ENCODE assay signal across 8 mouse cellular contexts in genomic region chr4:129513086-129513767, GRCm38 (mm10). TPM values are rescaled to one million over a fixed set of nuclear protein-coding genes. Genes with fewer than 3 reads are reported as not detected.
DNase-seq lines count a peak whose midpoint lies in the region; ATAC-seq and TF ChIP-seq lines count a peak whose summit lies in the region.

Marcksl1 (plus strand) TSS chr4:129513581.

- H3K27ac ChIP-seq in embryonic facial prominence, embryonic 10.5 days (replicated peaks) = peak within 1 kb of the TSS; percentile 98
- H3K27ac ChIP-seq in intestine, postnatal 0 days (ENCODE audit: low read depth, low read length) = peak within 1 kb of the TSS; percentile 76

- peak within 1 kb of the TSS; percentile 99 for H3K4me2 ChIP-seq in intestine, postnatal 0 days (replicated peaks; ENCODE audit: low read depth)

- 5% methylated on average over 47 of the region's 47 CpGs for whole genome bisulfite sequencing in embryonic facial prominence, embryonic 10.5 days
- WGBS in intestine, postnatal 0 days = 10% methylated on average over 42 of the region's 47 CpGs

- intact Hi-C loops in left cerebral cortex, postnatal 36 days (cut with DNase I) = no loop called here

- peak within 1 kb of the TSS; percentile 83 for H3K4me3 ChIP-seq in embryonic facial prominence, embryonic 10.5 days
- H3K4me3 ChIP-seq in intestine, postnatal 0 days (ENCODE audit: low read depth, low read length) = peak within 1 kb of the TSS; percentile 84

- no peaks in the 10 kb centered on the region for H3K9me3 ChIP-seq in embryonic facial prominence, embryonic 10.5 days
- no peaks in the 10 kb centered on the region for H3K9me3 ChIP-seq in intestine, postnatal 0 days (ENCODE audit: control insufficient read depth)

- peak; percentile 77 for ATAC-seq in granulocyte monocyte progenitor cell, adult 5-6 weeks (replicated peaks; ENCODE audit: poor library complexity, severe bottlenecking)
- peak; percentile 67 for ATAC-seq in intestine, postnatal 0 days

- peak within 1 kb of the TSS; percentile 84 for H3K9ac ChIP-seq in intestine, postnatal 0 days (ENCODE audit: low read depth, low read length)

- DNase-seq in adipocyte (ENCODE audit: low spot score) = peak; percentile 13
- DNase-seq in embryonic facial prominence, embryonic 10.5 days (ENCODE audit: low spot score) = peak; percentile 95
- peak; percentile 70 to 73 for DNase-seq in left cerebral cortex, postnatal 36 days (ENCODE audit: low spot score in 2 of 2)
- DNase-seq in mesoderm, embryonic 11.5 days (ENCODE audit: low read depth, low spot score) = peak; percentile 91
- peak; percentile 62 to 68 for DNase-seq in right cerebral cortex, postnatal 36 days (ENCODE audit: low spot score in 2 of 2)
- peak; percentile 84 for DNase-seq in yolk sac, embryonic 10.5 days (ENCODE audit: low spot score)

- H3K36me3 ChIP-seq in embryonic facial prominence, embryonic 10.5 days (replicated peaks) = peaks cover 41% of the 10 kb centered on the region
- H3K36me3 ChIP-seq in intestine, postnatal 0 days (ENCODE audit: control insufficient read depth, insufficient read depth) = peaks cover 19% of the 10 kb centered on the region

- no peaks in the 10 kb centered on the region for H3K27me3 ChIP-seq in embryonic facial prominence, embryonic 10.5 days (replicated peaks; ENCODE audit: low read depth, poor library complexity, severe bottlenecking)
- no peaks in the 10 kb centered on the region for H3K27me3 ChIP-seq in intestine, postnatal 0 days (replicated peaks; ENCODE audit: control insufficient read depth, insufficient read depth, low read length)

- peaks cover 68% of the 10 kb centered on the region for H3K4me1 ChIP-seq in embryonic facial prominence, embryonic 10.5 days
- 0 out of 2 replicates have a peak, but pooled peaks cover 4% of the 10 kb centered on the region for H3K4me1 ChIP-seq in intestine, postnatal 0 days (replicated peaks; ENCODE audit: control insufficient read depth, insufficient read depth, low read length)

- TF ChIP-seq CTCF in intestine, postnatal 0 days (IDR thresholded peaks at IDR 0.05; ENCODE audit: low read depth) = peak; percentile 25; the same call in 1 of the 2 replicates

RNA-seq across cellular contexts. Expression of gene Marcksl1, which starts in this region (rescaled TPM):
- 1,428 and 1,442 TPM in 2 replicates for polyA plus RNA-seq in embryonic facial prominence, embryonic 10.5 days (2016; fragmentation: Nextera tagmentation; extraction: Ambion mirVana)
- total RNA-seq in granulocyte monocyte progenitor cell, adult 5-6 weeks (2014; fragmentation: Nextera tagmentation) = 27.6 and 45.5 TPM in 2 replicates
- total RNA-seq in granulocyte monocyte progenitor cell, adult 5-6 weeks (2017) = 28.4 and 29.9 TPM in 2 replicates
- 126 and 142 TPM in 2 replicates for polyA plus RNA-seq in intestine, postnatal 0 days (2015; fragmentation: Nextera tagmentation; extraction: Ambion mirVana)
- total RNA-seq in left cerebral cortex, postnatal 36 days (2021) = 100 to 1,000 TPM; 150 to 174 TPM

Comparison
In these comparisons a context has a peak if more than half of its experiments do, and no peak if none do; other contexts are left out.
1. Peak in every context shown above with its lines: DNase-seq, ATAC-seq, H3K4me3 ChIP-seq and H3K27ac ChIP-seq.
2. RNA of gene Marcksl1 (polyA plus RNA-seq): 1,428 to 1,442 TPM in embryonic facial prominence, embryonic 10.5 days; 126 to 142 TPM in intestine, postnatal 0 days; every median in the first group is over 10 times any median in the second.
3. DNase-seq: peak in every context shown above with its lines; median percentile 95 in embryonic facial prominence, embryonic 10.5 days; 91 in mesoderm, embryonic 11.5 days; 84 in yolk sac, embryonic 10.5 days; 72 in left cerebral cortex, postnatal 36 days; 65 in right cerebral cortex, postnatal 36 days; 13 in adipocyte.